Comparison of ENCODE assay signal across 22 mouse cellular contexts in the genomic region with DNA sequence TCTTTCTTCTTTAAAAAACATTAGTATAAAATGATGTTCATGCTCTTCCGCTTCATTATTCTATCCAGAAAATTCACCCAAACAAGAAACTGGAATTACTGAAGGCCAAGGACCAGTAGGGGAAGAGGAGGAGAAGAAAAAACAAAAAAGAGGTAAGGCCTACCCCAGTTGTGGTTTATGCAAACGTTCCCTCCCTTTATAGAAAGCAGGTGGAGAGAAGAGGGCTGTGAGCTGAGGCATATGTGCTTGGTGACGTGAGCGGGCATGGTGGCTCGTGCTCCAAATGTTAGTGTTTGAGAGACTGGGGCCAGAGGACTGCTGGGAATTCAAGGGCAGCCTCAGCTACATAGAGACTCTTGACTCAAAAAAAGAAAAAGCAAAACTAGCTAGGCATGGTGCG. TPM values are rescaled to one million over a fixed set of nuclear protein-coding genes. Genes with fewer than 3 reads are reported as not detected.
"Had no signal": no experiment of that assay in that cellular context is flagged by ENCODE, and none has a peak within 500 bp of the region (broad histone marks: within the 10 kb centered on the region; RNA-seq: fewer than 3 reads in every experiment).

No protein-coding gene starts in this region.

- H3K9ac ChIP-seq: liver, embryonic 12.5 days; liver, embryonic 14.5 days; lung, embryonic 14.5 days; midbrain, embryonic 12.5 days; neural tube, embryonic 13.5 days; stomach, embryonic 15.5 days had no signal

- H3K27me3 ChIP-seq: liver, embryonic 12.5 days; midbrain, embryonic 12.5 days; neural tube, embryonic 13.5 days; stomach, embryonic 15.5 days had no signal

- H3K4me2 ChIP-seq: liver, embryonic 12.5 days; lung, embryonic 14.5 days; midbrain, embryonic 12.5 days; neural tube, embryonic 13.5 days; stomach, embryonic 15.5 days had no signal

- ATAC-seq: liver, embryonic 12.5 days; midbrain, embryonic 16.5 days had no signal

- H3K4me3 ChIP-seq: liver, embryonic 12.5 days; midbrain, embryonic 10.5 days; midbrain, embryonic 12.5 days; myocyte; neural tube, embryonic 13.5 days; stomach, embryonic 15.5 days had no signal

- DNase-seq: lung, adult 18-20 months; lung, embryonic 14.5 days; lung, postnatal 10 days; lung, postnatal 4 days; midbrain, embryonic 14.5 days; retina, postnatal 1 day; right cerebral cortex, adult 18-20 months; right cerebral cortex, postnatal 25 days; right cerebral cortex, postnatal 4 days; spleen, adult 18-20 months had no signal

- H3K9me3 ChIP-seq: liver, embryonic 12.5 days; midbrain, embryonic 10.5 days; midbrain, embryonic 12.5 days; neural tube, embryonic 13.5 days; stomach, embryonic 15.5 days had no signal

- H3K27ac ChIP-seq: liver, embryonic 12.5 days; liver, embryonic 14.5 days; midbrain, embryonic 10.5 days; midbrain, embryonic 12.5 days; neural tube, embryonic 13.5 days; stomach, embryonic 15.5 days; stomach, postnatal 0 days had no signal

- H3K4me1 ChIP-seq: liver, embryonic 12.5 days; midbrain, embryonic 10.5 days; midbrain, embryonic 12.5 days; neural tube, embryonic 13.5 days; stomach, embryonic 15.5 days had no signal

RNA-seq across cellular contexts. Expression of a gene that starts 5.1 kb away (rescaled TPM):
- total RNA-seq: megakaryocyte-erythroid progenitor cell, adult 5-6 weeks had no signal
- polyA plus RNA-seq: myocyte; neural tube, embryonic 11.5 days had no signal

RNA-seq across cellular contexts. Expression of a gene that starts 42.3 kb away (rescaled TPM):
- total RNA-seq: megakaryocyte-erythroid progenitor cell, adult 5-6 weeks; neutrophil, adult 5-6 weeks had no signal
- polyA plus RNA-seq: midbrain, embryonic 10.5 days; myocyte; neural tube, embryonic 11.5 days had no signal
